Mouse (Mus musculus) Patski (cell line): ENCODE data around the gene Bnipl. TPM values are rescaled to one million over a fixed set of nuclear protein-coding genes. Genes with fewer than 3 reads are reported as not detected.

ENCODE experiments used
- ATAC-seq: fragments of 100-300 bp; one replicate; pipeline ENCODE4 v1.8.0; 2021
- CTCF ChIA-PET: fragments of 350-600 bp; sonication (Branson Sonifier 250); formaldehyde crosslinking; loops from one replicate; lab custom pipeline; 2022; ENCODE audit warnings: inconsistent platforms; lab: Charles Lee
- POLR2A ChIA-PET: fragments of 350-600 bp; sonication (Branson Sonifier 250); formaldehyde crosslinking; loops from one replicate; lab custom pipeline; 2022; ENCODE audit warnings: antibody characterized with exemption, inconsistent platforms; lab: Charles Lee
- DNase-seq: peaks from one replicate; pipeline ENCODE4 v3.0.0-alpha.2; 2011; ENCODE audit warnings: low read depth, low spot score
- H3K27me3 ChIP-seq: fragments of 371-371 bp; one replicate; pipeline ENCODE4 v1.5.1; 2021
- CTCF ChIP-seq: fragments of 100-300 bp; IDR thresholded peaks from one replicate; pipeline ENCODE4 v1.5.1; 2021
- in situ Hi-C: fragments of 300-500 bp; cut with MboI; formaldehyde crosslinking; loops from 3 replicates; pipeline ENCODE4 v1.11.1; 2018; ENCODE audit warnings: low pct_unique_long_range_greater_than_20kb, mixed read lengths
- polyA plus RNA-seq: library from polyadenylated mRNA; unstranded; gene quantifications from one replicate; pipeline ENCODE4 v1.2.3, GENCODE M21; 2021

Bnipl gene
- polyA plus RNA-seq, 1 experiment from 2014 or later, result 0.24 TPM

GRCm38 (mm10) chr3:95269789-95270188 is 18.8 kb upstream of the Bnipl start:
- CTCF ChIA-PET, result interaction anchor here (1.3 to 1.4 kb wide), 2 partner anchors 8 to 52 kb away, joined by 3 read pairs; partner anchors contain the start of gene Gabpb2
- no peak for DNase-seq
- no peak for ATAC-seq
- in situ Hi-C loops, result loop anchor here (5.0 kb wide), 1 partner anchor 127 kb away; the partner anchor contains the start of gene Tnfaip8l2
- no peak for TF ChIP-seq CTCF
- H3K27me3 ChIP-seq, result no peaks in the 10 kb centered on the region
- POLR2A ChIA-PET, result no interaction called here

- ChIA-PET POLR2A (no interaction called here), CTCF (interaction anchor here (1.4 kb wide), 1 partner anchor 29 kb away, joined by 3 read pairs; no protein-coding TSS in a partner anchor)
- ATAC-seq, result no peak
- no peaks in the 10 kb centered on the region for H3K27me3 ChIP-seq
- TF ChIP-seq CTCF, result no peak
- in situ Hi-C loops, result loop anchor here (5.0 kb wide), 1 partner anchor 126 kb away; the partner anchor contains the start of gene Tnfaip8l2
- peak; percentile 61 for DNase-seq
Measured at GRCm38 (mm10) chr3:95267855-95268254, 16.9 kb upstream of the Bnipl start.

GRCm38 (mm10) chr3:95266052-95266451 is 15.1 kb upstream of the Bnipl start:
- DNase-seq (no peak), ATAC-seq (no peak)
- TF ChIP-seq CTCF, result no peak
- POLR2A ChIA-PET, result interaction anchor here (0.6 to 1.6 kb wide), 4 partner anchors 9 to 38 kb away, joined by 3 to 7 read pairs (median 4); partner anchors contain the start of gene Mindy1
- in situ Hi-C loops, result loop anchor here (5.0 kb wide), 1 partner anchor 124 kb away; the partner anchor contains the start of gene Tnfaip8l2
- CTCF ChIA-PET, result interaction anchor here (1.0 to 2.0 kb wide), 4 partner anchors 10 to 53 kb away, joined by 3 to 10 read pairs (median 5); no protein-coding TSS in a partner anchor
- no peaks in the 10 kb centered on the region for H3K27me3 ChIP-seq

GRCm38 (mm10) chr3:95264724-95265123 is 13.7 kb upstream of the Bnipl start:
- no peaks in the 10 kb centered on the region for H3K27me3 ChIP-seq
- ATAC-seq (no peak), DNase-seq (no peak)
- POLR2A ChIA-PET, result interaction anchor here (0.5 to 1.4 kb wide), 4 partner anchors 10 to 168 kb away, joined by 3 to 4 read pairs (median 4); partner anchors contain the start of gene Mindy1
- TF ChIP-seq CTCF, result no peak
- in situ Hi-C loops, result loop anchor here (5.0 kb wide), 1 partner anchor 122 kb away; the partner anchor contains the start of gene Tnfaip8l2
- CTCF ChIA-PET, result interaction anchor here (1.4 to 2.3 kb wide), 3 partner anchors 10 to 41 kb away, joined by 3 to 13 read pairs (median 6); no protein-coding TSS in a partner anchor

- H3K27me3 ChIP-seq, result no peaks in the 10 kb centered on the region
- POLR2A ChIA-PET, result interaction anchor here (0.7 to 1.4 kb wide), 2 partner anchors 18 to 36 kb away, joined by 4 to 5 read pairs; partner anchors contain the start of gene Mindy1
- DNase-seq, result no peak
- in situ Hi-C loops, result no loop called here
- CTCF ChIA-PET, result interaction anchor here (0.6 to 2.3 kb wide), 12 partner anchors 10 to 123 kb away, joined by 3 to 13 read pairs (median 4); partner anchors contain the start of gene Sema6c
- TF ChIP-seq CTCF, result peak; percentile 86
- peak; percentile 36 for ATAC-seq
Measured at GRCm38 (mm10) chr3:95263089-95263739, 12.2 kb upstream of the Bnipl start.

- DNase-seq, result peak; percentile 13
- no peak for ATAC-seq
- POLR2A ChIA-PET, result interaction anchor here (0.7 kb wide), 1 partner anchor 35 kb away, joined by 5 read pairs; no protein-coding TSS in a partner anchor
- CTCF ChIA-PET, result interaction anchor here (1.0 to 2.2 kb wide), 2 partner anchors 29 to 122 kb away, joined by 3 to 6 read pairs; no protein-coding TSS in a partner anchor
- no peak for TF ChIP-seq CTCF
- in situ Hi-C loops, result no loop called here
- H3K27me3 ChIP-seq, result no peaks in the 10 kb centered on the region
Measured at GRCm38 (mm10) chr3:95261975-95262374, 11.0 kb upstream of the Bnipl start.

- CTCF ChIA-PET, result interaction anchor here (0.6 to 2.0 kb wide), 4 partner anchors 9 to 586 kb away, joined by 3 to 7 read pairs (median 4); partner anchors contain the start of gene Mllt11
- ATAC-seq (no peak), DNase-seq (no peak)
- POLR2A ChIA-PET, result no interaction called here
- H3K27me3 ChIP-seq, result no peaks in the 10 kb centered on the region
- in situ Hi-C loops, result no loop called here
- no peak for TF ChIP-seq CTCF
Measured at GRCm38 (mm10) chr3:95256931-95257330, 5.9 kb upstream of the Bnipl start.

- DNase-seq (no peak), ATAC-seq (no peak)
- in situ Hi-C loops, result no loop called here
- CTCF ChIA-PET, result interaction anchor here (1.2 kb wide), 1 partner anchor 98 kb away, joined by 4 read pairs; no protein-coding TSS in a partner anchor
- TF ChIP-seq CTCF, result no peak
- POLR2A ChIA-PET, result no interaction called here
- no peaks in the 10 kb centered on the region for H3K27me3 ChIP-seq
Measured at GRCm38 (mm10) chr3:95250361-95250760, 632 bp downstream of the Bnipl start.

- ChIA-PET CTCF (no interaction called here), POLR2A (no interaction called here)
- TF ChIP-seq CTCF, result no peak
- ATAC-seq, result no peak
- in situ Hi-C loops, result no loop called here
- no peak for DNase-seq
- H3K27me3 ChIP-seq, result no peaks in the 10 kb centered on the region
Measured at GRCm38 (mm10) chr3:95247660-95248336, 3.2 kb downstream of the Bnipl start.
